Mouse (Mus musculus) limb, embryonic 12.5 days (tissue): Measurements from ENCODE around the gene Kif13a. TPM values are rescaled to one million over a fixed set of nuclear protein-coding genes. Genes with fewer than 3 reads are reported as not detected.

ENCODE experiments used
- ATAC-seq: fragments of 200-750 bp; cut with Nextera tagmentation; 2 replicates; pipeline ENCODE4 v1.8.0; 2017; ENCODE audit warnings: low read depth, moderate TSS enrichment; ENCODE audit not compliant: insufficient number of reproducible peaks, insufficient read depth, low FRiP score, low TSS enrichment
- H3K27ac ChIP-seq: fragments of 300-500 bp; sonication (generic); 2 replicates; pipeline ENCODE4 v1.5.1; 2016; ENCODE audit warnings: mild to moderate bottlenecking, moderate library complexity
- H3K27me3 ChIP-seq: fragments of 300-500 bp; sonication (generic); 2 replicates; pipeline ENCODE4 v1.6.1; 2016; ENCODE audit warnings: mild to moderate bottlenecking, moderate library complexity
- H3K36me3 ChIP-seq: fragments of 300-500 bp; sonication (generic); 2 replicates; pipeline ENCODE4 v1.6.1; 2016; ENCODE audit warnings: mild to moderate bottlenecking, moderate library complexity
- H3K4me1 ChIP-seq: fragments of 300-500 bp; sonication (generic); replicated peaks from 2 replicates; pipeline ENCODE4 v1.6.1; 2016
- H3K4me2 ChIP-seq: fragments of 300-500 bp; sonication (generic); 2 replicates; pipeline ENCODE4 v1.6.1; 2016; ENCODE audit warnings: mild to moderate bottlenecking, moderate library complexity
- H3K4me3 ChIP-seq: fragments of 300-500 bp; sonication (generic); replicated peaks from 2 replicates; pipeline ENCODE4 v1.5.1; 2016; ENCODE audit warnings: mild to moderate bottlenecking
- H3K9ac ChIP-seq: fragments of 300-500 bp; sonication (generic); replicated peaks from 2 replicates; pipeline ENCODE4 v1.6.1; 2016; ENCODE audit warnings: mild to moderate bottlenecking, moderate library complexity
- H3K9me3 ChIP-seq: fragments of 300-500 bp; sonication (generic); 2 replicates; pipeline ENCODE4 v1.6.1; 2016; ENCODE audit warnings: mild to moderate bottlenecking, moderate library complexity
- WGBS: fragments of 180-500 bp; shearing (Covaris S2); methylation state at CpG from one replicate; pipeline ENCODE4 v1.1.7; 2016; 5-methylcytosine and 5-hydroxymethylcytosine counted together
- polyA plus RNA-seq: library from polyadenylated mRNA; unstranded; fragments of >200 nt; fragmentation: Nextera tagmentation; extraction: Ambion mirVana; gene quantifications from 2 replicates; pipeline ENCODE4 v1.2.1, GENCODE M21; 2016

Gene Kif13a
- polyA plus RNA-seq, 1 experiment from 2014 or later: 23.3 TPM

DNA sequence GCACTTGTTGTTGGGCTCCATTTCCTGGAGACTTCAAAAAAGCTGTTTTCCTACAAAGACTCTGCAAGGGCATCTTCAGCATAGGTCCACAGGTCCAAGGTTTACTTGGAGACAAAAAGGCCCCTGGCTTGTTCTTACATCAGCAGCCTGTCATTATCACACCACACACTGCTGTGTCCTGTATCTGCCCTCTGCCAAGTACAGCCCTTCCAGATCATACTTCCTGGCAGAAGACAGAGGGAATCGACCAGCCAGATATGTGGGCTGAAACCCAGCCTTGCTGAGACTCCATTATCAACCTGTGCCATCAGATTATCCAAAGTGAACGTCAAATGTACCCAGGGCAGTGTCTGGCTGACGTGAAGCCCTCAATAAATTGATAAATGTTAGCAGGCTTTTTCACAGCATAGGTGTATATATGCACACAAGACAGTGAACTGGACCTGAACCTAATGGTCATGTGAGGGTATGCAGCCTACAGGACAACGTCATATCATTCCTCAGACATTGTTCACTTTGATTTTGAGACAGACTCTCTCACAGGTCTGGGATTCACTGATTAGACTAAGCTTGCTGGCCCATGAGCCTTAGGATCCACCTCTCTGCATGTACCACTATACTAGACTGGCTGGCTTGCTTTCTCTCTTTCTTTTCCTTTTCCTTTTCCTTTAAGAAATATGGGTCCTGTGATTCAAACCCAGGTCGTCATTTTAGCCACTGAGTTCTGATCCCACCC is 181.4 kb downstream of the Kif13a start:
- no peak for ATAC-seq
- Histone ChIP-seq H3K9ac (no peak overlapping the region), H3K9me3 (no peaks in the 10 kb centered on the region), H3K4me1 (no peaks in the 10 kb centered on the region), H3K36me3 (peaks cover 32% of the 10 kb centered on the region), H3K27ac (no peak overlapping the region), H3K4me2 (no peak overlapping the region), H3K4me3 (no peak overlapping the region), H3K27me3 (no peaks in the 10 kb centered on the region)
- WGBS: 83% methylated on average over 5 of the region's 5 CpGs

DNA sequence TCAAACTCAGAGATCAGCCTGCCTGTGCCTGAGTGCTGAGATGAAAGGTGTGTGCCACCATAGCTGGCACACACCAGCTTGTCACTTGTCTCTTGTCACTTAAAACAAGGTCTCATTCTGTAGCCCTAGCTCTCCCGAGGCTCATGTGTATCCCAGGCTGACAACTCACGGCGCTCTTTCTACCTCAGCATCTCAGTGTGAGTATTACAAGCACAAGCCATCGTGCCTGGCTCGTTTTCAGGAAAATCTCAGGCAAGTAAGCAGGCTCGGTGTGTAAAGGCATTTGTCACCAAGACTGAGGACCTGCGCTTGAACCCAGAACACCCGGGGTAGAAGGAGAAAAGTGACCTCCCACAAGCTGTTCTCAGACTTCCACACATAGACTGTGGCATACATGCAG is 185.8 kb downstream of the Kif13a start:
- no peak overlapping the region for H3K4me2 ChIP-seq
- H3K36me3 ChIP-seq: no peaks in the 10 kb centered on the region
- H3K27ac ChIP-seq: no peak overlapping the region
- 81% methylated on average over 8 of the region's 8 CpGs for WGBS
- H3K4me1 ChIP-seq: no peaks in the 10 kb centered on the region
- no peak overlapping the region for H3K9ac ChIP-seq
- no peaks in the 10 kb centered on the region for H3K9me3 ChIP-seq
- H3K27me3 ChIP-seq: no peaks in the 10 kb centered on the region
- ATAC-seq: no peak
- H3K4me3 ChIP-seq: no peak overlapping the region

DNA sequence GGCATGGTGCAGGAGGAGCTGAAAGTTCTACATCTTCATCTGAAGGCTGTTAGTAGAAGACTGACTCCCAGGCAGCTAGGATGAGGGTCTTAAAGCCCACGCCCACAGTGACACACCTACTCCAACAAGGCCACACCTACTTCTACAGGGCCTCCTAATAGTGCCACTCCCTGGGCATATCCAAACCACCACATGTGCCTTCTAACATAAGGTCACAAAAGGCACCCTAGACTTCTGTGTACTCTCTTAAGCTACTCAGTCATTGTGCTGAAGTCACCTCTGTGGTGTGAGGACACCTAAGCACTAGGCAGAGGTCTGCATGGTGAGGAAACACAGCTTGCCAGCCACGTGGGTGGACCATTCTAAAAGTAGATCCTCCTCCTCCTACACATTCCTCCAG is 187.3 kb downstream of the Kif13a start:
- H3K36me3 ChIP-seq: no peaks in the 10 kb centered on the region
- H3K9me3 ChIP-seq: no peaks in the 10 kb centered on the region
- ATAC-seq: no peak
- no peak overlapping the region for H3K27ac ChIP-seq
- no peak overlapping the region for H3K9ac ChIP-seq
- H3K4me2 ChIP-seq: no peak overlapping the region
- WGBS: 67% methylated on average over 2 of the region's 2 CpGs
- H3K4me1 ChIP-seq: no peaks in the 10 kb centered on the region
- H3K27me3 ChIP-seq: no peaks in the 10 kb centered on the region
- no peak overlapping the region for H3K4me3 ChIP-seq

DNA sequence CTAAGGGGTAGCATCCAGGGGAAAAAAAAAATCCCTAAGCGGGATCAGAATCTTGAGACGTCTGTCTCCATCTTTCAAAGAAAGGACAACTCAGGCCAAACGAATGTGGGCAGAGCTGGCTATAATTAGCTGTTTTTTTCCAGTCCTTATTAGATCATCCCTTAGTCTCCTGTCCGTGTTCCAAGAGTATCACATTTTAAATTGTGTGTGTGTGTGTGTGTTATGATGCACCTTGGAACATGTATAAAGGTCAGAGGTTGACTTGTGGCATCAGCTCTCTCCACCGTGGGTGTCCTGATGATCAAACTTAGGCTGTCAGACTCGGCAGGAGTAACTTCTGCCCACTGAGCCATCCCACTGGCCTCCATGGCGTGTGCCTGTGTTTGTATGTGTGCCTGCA is 190.2 kb downstream of the Kif13a start:
- Histone ChIP-seq H3K9ac (no peak overlapping the region), H3K4me2 (no peak overlapping the region), H3K36me3 (no peaks in the 10 kb centered on the region), H3K27me3 (no peaks in the 10 kb centered on the region), H3K27ac (no peak overlapping the region), H3K9me3 (no peaks in the 10 kb centered on the region), H3K4me3 (no peak overlapping the region), H3K4me1 (peaks cover 6% of the 10 kb centered on the region; the same call in 1 of the 2 replicates)
- 79% methylated on average over 7 of the region's 7 CpGs for WGBS
- ATAC-seq: no peak

DNA sequence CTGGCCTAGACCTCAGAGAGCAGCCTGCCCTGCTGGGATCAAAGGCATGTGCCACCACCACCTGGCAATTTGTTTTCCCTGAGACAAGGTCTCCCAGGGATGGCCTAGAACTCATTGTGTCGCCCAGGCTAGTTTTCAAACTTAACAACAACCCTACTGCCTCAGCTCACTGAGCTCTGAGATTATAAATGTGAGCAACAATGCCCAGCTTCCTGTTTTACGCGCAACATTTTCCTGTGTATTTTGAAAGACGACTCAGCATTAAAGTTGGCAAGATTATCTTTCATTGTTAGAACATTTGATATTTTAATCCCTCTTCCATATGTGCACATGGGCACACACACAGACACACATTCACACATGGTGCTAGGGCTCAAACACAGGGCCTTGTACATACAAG is 192.2 kb downstream of the Kif13a start:
- no peak for ATAC-seq
- WGBS: 78% methylated on average over 4 of the region's 4 CpGs
- Histone ChIP-seq H3K27me3 (no peaks in the 10 kb centered on the region), H3K27ac (no peak overlapping the region), H3K4me1 (peaks cover 6% of the 10 kb centered on the region; the same call in 1 of the 2 replicates), H3K4me3 (no peak overlapping the region), H3K36me3 (no peaks in the 10 kb centered on the region), H3K9ac (no peak overlapping the region), H3K9me3 (no peaks in the 10 kb centered on the region), H3K4me2 (no peak overlapping the region)

DNA sequence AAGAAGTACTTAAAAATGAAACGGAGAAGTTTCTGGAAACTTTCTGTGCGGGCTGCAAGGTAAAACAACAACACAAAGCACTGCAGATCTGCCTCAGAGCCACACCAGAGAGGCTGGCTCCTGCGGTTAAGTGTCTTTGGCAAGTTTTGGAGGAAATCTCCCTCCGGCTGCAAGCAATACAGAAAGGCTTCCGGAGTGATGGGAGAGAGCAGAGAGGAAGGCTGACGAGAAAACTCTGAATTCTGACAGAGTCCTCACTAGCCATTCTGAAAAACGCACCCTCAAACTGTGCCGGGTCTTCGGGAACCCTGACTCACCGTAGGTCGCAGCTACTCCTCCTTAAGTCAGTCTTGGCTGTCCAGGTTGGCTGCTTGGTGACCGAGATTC is 193.2 kb downstream of the Kif13a start:
- Histone ChIP-seq H3K4me3 (peak overlapping the region; percentile 47), H3K36me3 (no peaks in the 10 kb centered on the region), H3K4me1 (peaks cover 6% of the 10 kb centered on the region; the same call in 1 of the 2 replicates), H3K9ac (peak overlapping the region; percentile 64), H3K27ac (0 out of 2 replicates have a peak overlapping the region, but pooled peaks have one; percentile 41), H3K4me2 (peak overlapping the region; percentile 88), H3K27me3 (no peaks in the 10 kb centered on the region), H3K9me3 (no peaks in the 10 kb centered on the region)
- 3% methylated on average over 12 of the region's 12 CpGs for WGBS
- ATAC-seq: no peak

DNA sequence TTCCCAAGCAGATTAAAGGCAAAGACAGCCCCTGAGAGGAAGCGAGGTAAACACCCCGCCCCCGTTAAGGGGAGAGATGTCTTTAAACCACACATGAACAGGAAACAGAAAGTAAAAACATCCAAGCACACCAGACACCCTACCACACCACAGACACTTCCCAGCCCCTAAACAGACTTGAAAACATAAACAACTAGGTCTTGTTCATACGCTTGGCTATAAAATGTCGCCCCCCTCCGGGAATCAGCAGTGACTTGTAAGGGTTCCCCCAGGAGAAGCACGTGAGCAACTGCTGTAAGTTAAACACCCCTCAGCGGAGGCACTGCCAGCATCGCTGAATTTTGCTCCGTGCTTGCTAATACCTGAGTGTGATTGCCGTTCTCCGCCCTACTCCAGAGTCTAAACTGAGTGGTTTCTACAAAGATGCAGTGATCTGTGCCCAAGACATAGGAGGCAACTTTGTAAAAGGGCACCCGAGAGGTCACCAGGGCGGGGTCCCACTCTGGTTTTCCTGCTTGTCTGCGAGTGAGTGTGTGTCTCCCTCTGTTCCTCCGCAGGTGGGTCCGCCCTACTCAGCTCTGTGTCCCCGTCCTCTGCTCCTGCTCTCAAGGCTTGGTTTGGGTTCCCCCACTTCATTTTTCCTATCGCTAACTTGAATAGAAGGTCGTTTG is 193.7 kb downstream of the Kif13a start:
- peak; percentile 83 for ATAC-seq
- peak overlapping the region; percentile 64 for H3K9ac ChIP-seq

DNA sequence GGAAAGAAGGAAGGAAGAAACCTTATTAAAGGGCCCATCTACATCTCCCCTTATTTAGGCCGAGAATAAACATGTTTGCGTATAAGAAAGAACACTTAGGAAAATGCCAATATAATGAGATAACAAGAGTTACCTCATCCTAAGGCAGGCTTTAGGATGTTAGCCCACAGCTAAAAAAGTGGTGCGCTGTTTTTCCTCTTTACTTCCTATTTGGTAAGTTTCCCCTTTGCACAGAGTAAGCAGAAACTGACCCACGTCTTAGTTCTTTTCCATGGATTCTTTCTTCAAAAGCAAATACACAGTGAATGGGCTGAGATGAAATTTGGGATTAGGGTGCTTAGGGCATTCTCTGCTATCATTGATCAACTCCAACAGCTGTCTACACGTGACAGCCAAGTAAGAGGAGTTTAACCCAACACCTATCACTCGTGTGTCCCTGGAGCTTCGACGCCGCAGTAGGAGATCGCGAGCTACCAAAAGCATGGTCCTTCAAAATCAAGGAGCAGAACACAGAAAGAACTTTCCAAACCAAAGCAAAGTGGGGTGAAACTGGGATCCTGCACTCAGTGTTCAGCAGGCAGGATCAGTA is 194.4 kb downstream of the Kif13a start:
- Histone ChIP-seq H3K27me3 (no peaks in the 10 kb centered on the region), H3K4me3 (peak overlapping the region; percentile 47), H3K4me2 (peak overlapping the region; percentile 88), H3K9me3 (no peaks in the 10 kb centered on the region), H3K4me1 (peaks cover 6% of the 10 kb centered on the region; the same call in 1 of the 2 replicates), H3K9ac (peak overlapping the region; percentile 64), H3K36me3 (no peaks in the 10 kb centered on the region), H3K27ac (0 out of 2 replicates have a peak overlapping the region, but pooled peaks have one; percentile 20)
- no peak for ATAC-seq
- WGBS: 38% methylated on average over 11 of the region's 11 CpGs

More for the DNA sequence above, 193.7 kb downstream of the Kif13a start:
- Histone ChIP-seq H3K36me3 (no peaks in the 10 kb centered on the region), H3K27ac (0 out of 2 replicates have a peak overlapping the region, but pooled peaks have one; percentile 41), H3K4me3 (peak overlapping the region; percentile 47), H3K27me3 (no peaks in the 10 kb centered on the region), H3K4me1 (peaks cover 6% of the 10 kb centered on the region; the same call in 1 of the 2 replicates), H3K9me3 (no peaks in the 10 kb centered on the region), H3K4me2 (peak overlapping the region; percentile 88)
- WGBS: under 1% methylated on average over 20 of the region's 20 CpGs

DNA sequence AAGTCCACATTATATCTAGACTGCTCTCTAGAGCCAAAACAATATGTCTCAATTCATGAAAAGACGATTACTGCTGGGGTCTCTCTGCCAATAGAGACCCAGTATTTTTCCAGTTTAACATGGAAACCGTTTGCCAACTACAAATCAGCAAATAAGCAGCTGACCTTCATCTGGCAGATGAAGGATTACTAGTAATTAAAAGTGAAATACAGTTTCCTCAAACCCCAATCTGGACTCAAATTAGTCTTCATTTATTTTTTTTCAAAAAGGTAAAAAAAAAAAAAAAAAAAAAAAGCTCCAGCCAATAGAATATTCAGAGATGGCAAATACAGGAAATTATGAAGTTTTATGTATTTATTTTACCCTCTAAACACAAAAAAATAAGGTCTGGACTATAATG is 199.7 kb downstream of the Kif13a start:
- Histone ChIP-seq H3K27ac (no peak overlapping the region), H3K27me3 (no peaks in the 10 kb centered on the region), H3K9me3 (no peaks in the 10 kb centered on the region), H3K4me1 (peaks cover 7% of the 10 kb centered on the region), H3K9ac (no peak overlapping the region), H3K4me3 (no peak overlapping the region), H3K4me2 (no peak overlapping the region), H3K36me3 (no peaks in the 10 kb centered on the region)
- 59% methylated on average over 2 of the region's 2 CpGs for WGBS
- ATAC-seq: no peak

DNA sequence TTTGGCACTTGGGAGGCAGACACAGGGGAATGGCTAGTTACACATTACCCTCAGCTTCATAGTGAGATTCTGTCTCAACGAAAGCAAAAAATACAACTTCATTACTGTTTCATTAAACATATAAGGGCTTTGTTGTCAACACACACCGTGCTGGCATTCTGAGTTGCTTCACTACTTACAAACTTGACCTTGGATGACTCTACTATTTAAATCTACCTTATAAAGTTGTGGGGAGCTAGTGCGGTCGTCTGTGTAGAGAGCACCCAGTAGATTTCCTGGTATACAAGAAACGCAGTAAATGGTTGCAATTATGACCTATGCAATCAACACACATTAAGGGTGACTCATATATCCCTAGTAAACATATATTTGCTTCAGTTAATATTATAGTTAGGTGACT is 201.3 kb downstream of the Kif13a start:
- 28% methylated on average over 5 of the region's 5 CpGs for WGBS
- H3K4me2 ChIP-seq: peak overlapping the region; percentile 73
- peaks cover 12% of the 10 kb centered on the region for H3K4me1 ChIP-seq
- H3K4me3 ChIP-seq: peak overlapping the region; percentile 99
- no peaks in the 10 kb centered on the region for H3K36me3 ChIP-seq
- H3K9ac ChIP-seq: peak overlapping the region; percentile 52
- no peaks in the 10 kb centered on the region for H3K27me3 ChIP-seq
- ATAC-seq: no peak
- H3K27ac ChIP-seq: peak overlapping the region; percentile 59
- H3K9me3 ChIP-seq: no peaks in the 10 kb centered on the region

DNA sequence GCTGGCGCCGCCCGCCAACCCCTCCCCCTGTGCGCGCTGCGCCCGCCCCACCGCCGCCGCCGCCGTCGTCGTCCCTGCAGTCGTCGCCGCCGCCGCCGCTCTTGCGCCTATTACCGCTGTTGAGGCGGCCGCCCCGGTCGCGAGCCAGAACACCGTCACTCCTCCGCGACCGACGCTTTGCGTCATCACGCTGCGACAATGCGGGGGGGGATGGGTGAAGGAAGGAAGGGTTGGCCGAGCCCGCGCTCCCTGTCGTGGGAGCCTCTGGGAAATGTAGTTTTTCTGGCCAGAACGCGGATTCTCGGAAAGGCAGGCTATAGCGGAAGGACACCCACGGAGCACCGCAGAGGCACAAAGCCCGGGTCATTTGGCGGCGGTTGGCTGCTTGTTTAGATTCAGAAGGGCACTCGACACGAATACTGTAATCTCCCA is 201.8 kb downstream of the Kif13a start, which contains the start of gene Nup153:
Gene Nup153, minus strand, starts transcription at position 104 of the 432 bp plus-strand sequence.
- H3K36me3 ChIP-seq: no peaks in the 10 kb centered on the region
- WGBS: under 1% methylated on average over 44 of the region's 51 CpGs
- H3K9ac ChIP-seq: peak within 1 kb of the TSS; percentile 96
- peaks cover 12% of the 10 kb centered on the region for H3K4me1 ChIP-seq
- peak; percentile 86 for ATAC-seq
- no peaks in the 10 kb centered on the region for H3K9me3 ChIP-seq
- peak within 1 kb of the TSS; percentile 73 for H3K4me2 ChIP-seq
- no peaks in the 10 kb centered on the region for H3K27me3 ChIP-seq
- H3K27ac ChIP-seq: peak within 1 kb of the TSS; percentile 97
- peak within 1 kb of the TSS; percentile 99 for H3K4me3 ChIP-seq
